Mouse (Mus musculus): Measurements from ENCODE around the gene Emc10.
A peak's percentile ranks its signal among the peaks of the same experiment; 100 is the strongest.

The Emc10 gene

GRCm38 (mm10) chr7:44484841-44485571 lies 11.3 kb downstream of the Emc10 start:
- peak; percentile 77 for DNase-seq (ENCODE audit: low read depth, low spot score)

GRCm38 (mm10) chr7:44484109-44484508 lies 12.2 kb downstream of the Emc10 start:
- no peak for DNase-seq (ENCODE audit: low read depth, low spot score)

- no peak for DNase-seq (ENCODE audit: low read depth, low spot score)
Measured at GRCm38 (mm10) chr7:44482836-44483435, 13.4 kb downstream of the Emc10 start.

GRCm38 (mm10) chr7:44475046-44475614 lies 21.2 kb downstream of the Emc10 start:
- no peak for DNase-seq (ENCODE audit: low read depth, low spot score)

GRCm38 (mm10) chr7:44474419-44474818 lies 21.9 kb downstream of the Emc10 start:
- DNase-seq (ENCODE audit: low read depth, low spot score): no peak

GRCm38 (mm10) chr7:44472961-44473646 lies 23.2 kb downstream of the Emc10 start:
- no peak for DNase-seq (ENCODE audit: low read depth, low spot score)

- no peak for DNase-seq (ENCODE audit: low read depth, low spot score)
Measured at GRCm38 (mm10) chr7:44472558-44472885, 23.8 kb downstream of the Emc10 start.

- DNase-seq (ENCODE audit: low read depth, low spot score): no peak
Measured at GRCm38 (mm10) chr7:44471880-44472557, 24.3 kb downstream of the Emc10 start.

GRCm38 (mm10) chr7:44470696-44471612 lies 25.4 kb downstream of the Emc10 start:
- DNase-seq (ENCODE audit: low read depth, low spot score): no peak

- no peak for DNase-seq (ENCODE audit: low read depth, low spot score)
Measured at GRCm38 (mm10) chr7:44469677-44470675, 26.4 kb downstream of the Emc10 start.

GRCm38 (mm10) chr7:44468644-44469285 lies 27.6 kb downstream of the Emc10 start:
- no peak for DNase-seq (ENCODE audit: low read depth, low spot score)

- DNase-seq (ENCODE audit: low read depth, low spot score): peak; percentile 92
Measured at GRCm38 (mm10) chr7:44467811-44468411, 28.4 kb downstream of the Emc10 start, which contains the start of gene Josd2. TSS of gene Josd2 (plus strand) at chr7:44467980.

GRCm38 (mm10) chr7:44466888-44467311 lies 29.4 kb downstream of the Emc10 start:
- no peak for DNase-seq (ENCODE audit: low read depth, low spot score)

- no peak for DNase-seq (ENCODE audit: low read depth, low spot score)
Measured at GRCm38 (mm10) chr7:44466006-44466887, 30.1 kb downstream of the Emc10 start.

GRCm38 (mm10) chr7:44465111-44465510 lies 31.2 kb downstream of the Emc10 start, which contains the start of gene Aspdh:
TSS of gene Aspdh (plus strand) at chr7:44465391.
- DNase-seq (ENCODE audit: low read depth, low spot score): no peak

- no peak for DNase-seq (ENCODE audit: low read depth, low spot score)
Measured at GRCm38 (mm10) chr7:44464511-44464910, 31.8 kb downstream of the Emc10 start.

GRCm38 (mm10) chr7:44463556-44464225 lies 32.6 kb downstream of the Emc10 start:
- no peak for DNase-seq (ENCODE audit: low read depth, low spot score)
